In the genomic region with DNA sequence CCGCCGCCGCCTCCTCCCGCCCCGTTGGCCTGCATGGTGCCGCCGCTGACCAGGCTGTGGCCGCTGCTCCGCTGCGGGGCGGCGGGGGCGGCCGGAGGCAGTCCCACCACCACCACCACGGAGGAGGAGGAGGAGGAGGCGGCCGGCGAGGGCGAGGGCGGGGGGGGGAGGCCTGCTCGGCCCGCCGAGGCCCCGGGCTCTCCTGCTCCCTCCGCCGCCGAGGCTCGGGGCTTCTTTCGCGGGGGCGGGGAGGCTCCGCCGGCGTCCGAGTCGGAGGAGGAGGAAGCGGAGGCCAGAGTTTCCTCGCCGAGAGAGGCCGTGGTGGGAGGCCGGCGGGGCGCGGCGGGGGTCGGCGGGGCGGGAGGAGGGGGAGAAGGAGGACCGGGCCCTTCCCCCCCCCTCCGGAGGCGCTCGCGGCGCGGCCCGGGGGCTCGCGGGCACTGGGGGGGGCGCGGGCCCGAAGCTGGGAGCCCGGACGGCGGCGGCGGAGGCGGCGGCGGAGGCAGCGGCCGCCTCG, we compare ENCODE assay signal across 7 mouse cellular contexts. TPM values are rescaled to one million over a fixed set of nuclear protein-coding genes. Genes with fewer than 3 reads are reported as not detected.
DNase-seq lines count a peak whose midpoint lies in the region; ATAC-seq and TF ChIP-seq lines count a peak whose summit lies in the region.

No protein-coding gene starts in this region.

- peaks cover 5% of the 10 kb centered on the region; the same call in 1 of the 2 replicates for H3K4me1 ChIP-seq in forebrain, embryonic 11.5 days (replicated peaks; ENCODE audit: control insufficient read depth, insufficient read depth, low read length)
- no peaks in the 10 kb centered on the region for H3K4me1 ChIP-seq in intestine, postnatal 0 days (replicated peaks; ENCODE audit: control insufficient read depth, insufficient read depth, low read length)
- H3K4me1 ChIP-seq in midbrain, embryonic 11.5 days (ENCODE audit: control insufficient read depth, insufficient read depth, low read length), result peaks cover 17% of the 10 kb centered on the region

- CTCF ChIA-PET in Patski (lab: Charles Lee), result no interaction called here

- WGBS in forebrain, embryonic 11.5 days, result under 1% methylated on average over 23 of the region's 72 CpGs
- under 1% methylated on average over 25 of the region's 72 CpGs for WGBS in intestine, postnatal 0 days
- WGBS in midbrain, embryonic 11.5 days, result 0% methylated on average over 23 of the region's 72 CpGs

- in situ Hi-C loops in Patski (cut with MboI; ENCODE audit: low pct_unique_long_range_greater_than_20kb), result no loop called here

- peak overlapping the region; percentile 83 for H3K27ac ChIP-seq in forebrain, embryonic 11.5 days (ENCODE audit: low read depth, low read length)
- peak overlapping the region; percentile 94 for H3K27ac ChIP-seq in intestine, postnatal 0 days (ENCODE audit: low read depth, low read length)
- H3K27ac ChIP-seq in midbrain, embryonic 11.5 days (ENCODE audit: low read depth, low read length), result peak overlapping the region; percentile 82

- H3K4me2 ChIP-seq in forebrain, embryonic 11.5 days (ENCODE audit: low read depth, low read length, severe bottlenecking), result peak overlapping the region; percentile 97
- H3K4me2 ChIP-seq in intestine, postnatal 0 days (replicated peaks; ENCODE audit: low read depth), result peak overlapping the region; percentile 90
- peak overlapping the region; percentile 94 for H3K4me2 ChIP-seq in midbrain, embryonic 11.5 days

- POLR2A ChIA-PET in Patski (lab: Charles Lee), result interaction anchor here (1.2 to 3.6 kb wide), 3 partner anchors 16 to 23 kb away, joined by 3 to 16 read pairs (median 13); no protein-coding TSS in a partner anchor

- H3K9ac ChIP-seq in forebrain, embryonic 11.5 days (ENCODE audit: low read length), result peak overlapping the region; percentile 94
- H3K9ac ChIP-seq in intestine, postnatal 0 days (ENCODE audit: low read depth, low read length), result peak overlapping the region; percentile 99
- H3K9ac ChIP-seq in midbrain, embryonic 11.5 days (ENCODE audit: low read length), result peak overlapping the region; percentile 95

- no peaks in the 10 kb centered on the region for H3K36me3 ChIP-seq in forebrain, embryonic 11.5 days (ENCODE audit: control insufficient read depth, insufficient read depth, low read length)
- H3K36me3 ChIP-seq in intestine, postnatal 0 days (ENCODE audit: control insufficient read depth, insufficient read depth), result 0 out of 2 replicates have a peak, but pooled peaks cover 3% of the 10 kb centered on the region
- H3K36me3 ChIP-seq in midbrain, embryonic 11.5 days (ENCODE audit: control insufficient read depth, insufficient read depth, low read length), result no peaks in the 10 kb centered on the region

- no peaks in the 10 kb centered on the region for H3K9me3 ChIP-seq in forebrain, embryonic 11.5 days (ENCODE audit: control insufficient read depth, low read length)
- no peaks in the 10 kb centered on the region for H3K9me3 ChIP-seq in intestine, postnatal 0 days (ENCODE audit: control insufficient read depth)
- no peaks in the 10 kb centered on the region for H3K9me3 ChIP-seq in midbrain, embryonic 11.5 days (ENCODE audit: control insufficient read depth, low read length)

- peak; percentile 26 to 27 for DNase-seq in lung, adult 18-20 months
- no peak for DNase-seq in lung, postnatal 25 days (ENCODE audit: low spot score)
- no peak for DNase-seq in Patski (ENCODE audit: low read depth, low spot score)
- peak; percentile 78 for DNase-seq in forebrain, embryonic 11.5 days (ENCODE audit: low spot score)
- DNase-seq in midbrain, embryonic 11.5 days (ENCODE audit: low spot score, missing footprints), result peak; percentile 92
- DNase-seq in retina, embryonic 14.5 days (ENCODE audit: low spot score), result no peak

- TF ChIP-seq CTCF in Patski (IDR thresholded peaks at IDR 0.05), result no peak
- no peak for TF ChIP-seq CTCF in intestine, postnatal 0 days (IDR thresholded peaks at IDR 0.05; ENCODE audit: low read depth)

- peak overlapping the region; percentile 100 for H3K4me3 ChIP-seq in forebrain, embryonic 11.5 days (ENCODE audit: low read depth, low read length)
- H3K4me3 ChIP-seq in intestine, postnatal 0 days (ENCODE audit: low read depth, low read length), result peak overlapping the region; percentile 83
- peak overlapping the region; percentile 99 for H3K4me3 ChIP-seq in midbrain, embryonic 11.5 days (ENCODE audit: low read depth, low read length)

- H3K27me3 ChIP-seq in Patski, result no peaks in the 10 kb centered on the region
- no peaks in the 10 kb centered on the region for H3K27me3 ChIP-seq in forebrain, embryonic 11.5 days (ENCODE audit: control insufficient read depth, insufficient read depth, low read length)
- no peaks in the 10 kb centered on the region for H3K27me3 ChIP-seq in intestine, postnatal 0 days (replicated peaks; ENCODE audit: control insufficient read depth, insufficient read depth, low read length)
- H3K27me3 ChIP-seq in midbrain, embryonic 11.5 days (ENCODE audit: control insufficient read depth, insufficient read depth, low read length), result no peaks in the 10 kb centered on the region

- peak; percentile 45 for ATAC-seq in Patski
- ATAC-seq in forebrain, embryonic 11.5 days (replicated peaks; ENCODE audit: low FRiP score), result peak; percentile 51
- peak; percentile 31; the same call in 1 of the 2 replicates for ATAC-seq in intestine, postnatal 0 days
- ATAC-seq in midbrain, embryonic 11.5 days (ENCODE audit: low FRiP score), result peak; percentile 63

RNA-seq across cellular contexts. Expression of a gene that starts 0.3 kb away (rescaled TPM):
- 128 TPM for polyA plus RNA-seq in Patski (2021)
- polyA plus RNA-seq in forebrain, embryonic 11.5 days (2014; fragmentation: Nextera tagmentation; extraction: Ambion mirVana), result 34.1 and 45.0 TPM in 2 replicates
- polyA plus RNA-seq in intestine, postnatal 0 days (2015; fragmentation: Nextera tagmentation; extraction: Ambion mirVana), result 29.3 and 32.8 TPM in 2 replicates
- 37.7 and 39.3 TPM in 2 replicates for polyA plus RNA-seq in midbrain, embryonic 11.5 days (2014; fragmentation: Nextera tagmentation; extraction: Ambion mirVana)

Comparison
In these comparisons a context has a peak if more than half of its experiments do, and no peak if none do; other contexts are left out.
1. DNase-seq: peak in lung, adult 18-20 months (2 of 2), forebrain, embryonic 11.5 days (single experiment) and midbrain, embryonic 11.5 days (single experiment); none in lung, postnatal 25 days (single experiment), Patski (single experiment) and retina, embryonic 14.5 days (single experiment).
2. Peak in every context shown above with its lines, with median percentiles within 50 percentile points of each other: ATAC-seq, H3K27ac ChIP-seq, H3K4me2 ChIP-seq, H3K4me3 ChIP-seq and H3K9ac ChIP-seq.